Mouse (Mus musculus): ENCODE measurements at regions not wholly inside any gene's neighbourhood (a gene's known extent, or its start where the extent isn't known, plus 50 kb on each side); places are given as distances from the start of the nearest gene placed in this dataset.

DNA sequence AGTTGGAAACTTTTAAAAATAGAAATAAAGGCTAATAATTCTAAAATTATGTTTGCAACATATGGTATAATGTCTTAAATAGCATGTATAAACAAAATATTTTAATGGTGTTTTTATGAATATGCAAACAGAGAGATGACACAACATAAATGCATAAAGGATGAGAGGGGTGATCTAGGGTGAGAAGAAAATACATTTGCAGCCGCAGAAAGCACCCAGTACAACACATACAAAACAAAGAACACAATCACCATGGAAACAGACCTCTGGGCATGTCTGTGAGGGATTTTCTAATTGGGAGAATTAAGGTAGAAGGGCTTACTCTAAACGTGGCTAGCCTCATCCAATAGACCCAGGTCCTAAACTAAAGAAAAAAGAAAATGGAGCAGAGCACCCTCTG lies 190.2 kb upstream of the Gm10295 start:
- H3K4me3 ChIP-seq (ENCODE audit: low read depth, low read length) = no peak overlapping the region
- no peak overlapping the region for H3K9ac ChIP-seq (ENCODE audit: low read depth, poor library complexity, severe bottlenecking)
- H3K27me3 ChIP-seq (ENCODE audit: control insufficient read depth, insufficient read depth, low read length, poor library complexity, severe bottlenecking) = no peaks in the 10 kb centered on the region
- no peaks in the 10 kb centered on the region for H3K36me3 ChIP-seq (ENCODE audit: control insufficient read depth, insufficient read depth, low read length, poor library complexity, severe bottlenecking)
- TF ChIP-seq CTCF (IDR thresholded peaks at IDR 0.05; ENCODE audit: low read depth, low read length) = no peak
- TF ChIP-seq POLR2A (IDR thresholded peaks at IDR 0.05; ENCODE audit: insufficient read depth, low read length) = no peak
- no peak for TF ChIP-seq EP300 (IDR thresholded peaks at IDR 0.05; ENCODE audit: insufficient read depth, low read depth, low read length)
- H3K27ac ChIP-seq (ENCODE audit: insufficient read depth, low read length) = no peak overlapping the region
- H3K9me3 ChIP-seq (replicated peaks; ENCODE audit: control insufficient read depth, insufficient read depth, low read length, poor library complexity, severe bottlenecking) = no peaks in the 10 kb centered on the region
- no peaks in the 10 kb centered on the region for H3K4me1 ChIP-seq (ENCODE audit: control insufficient read depth, insufficient read depth, low read length)

DNA sequence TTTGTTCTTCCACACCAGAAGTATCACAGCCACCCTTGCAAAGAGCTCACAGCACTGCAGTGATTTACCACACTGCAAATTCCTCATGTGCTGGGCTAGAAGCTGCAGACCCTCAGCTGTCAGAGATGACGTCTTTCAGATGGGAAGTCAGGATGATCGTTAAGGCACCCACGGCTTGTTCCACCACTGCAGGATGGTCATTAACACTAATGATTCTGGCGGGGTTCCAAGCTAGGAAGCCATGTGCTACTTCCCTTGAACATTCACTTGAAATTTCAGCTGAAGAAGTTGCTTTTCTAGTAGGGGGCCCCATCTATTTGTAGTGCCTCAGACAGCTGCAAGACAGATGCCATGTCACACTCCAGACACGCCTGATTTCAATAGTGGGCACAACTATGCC lies 181.8 kb upstream of the Gm10295 start:
- Histone ChIP-seq H3K27ac (ENCODE audit: insufficient read depth, low read length) (no peak overlapping the region), H3K9me3 (replicated peaks; ENCODE audit: control insufficient read depth, insufficient read depth, low read length, poor library complexity, severe bottlenecking) (no peaks in the 10 kb centered on the region), H3K9ac (ENCODE audit: low read depth, poor library complexity, severe bottlenecking) (no peak overlapping the region), H3K4me3 (ENCODE audit: low read depth, low read length) (no peak overlapping the region), H3K4me1 (ENCODE audit: control insufficient read depth, insufficient read depth, low read length) (no peaks in the 10 kb centered on the region), H3K36me3 (ENCODE audit: control insufficient read depth, insufficient read depth, low read length, poor library complexity, severe bottlenecking) (no peaks in the 10 kb centered on the region), H3K27me3 (ENCODE audit: control insufficient read depth, insufficient read depth, low read length, poor library complexity, severe bottlenecking) (no peaks in the 10 kb centered on the region)
- TF ChIP-seq CTCF (IDR thresholded peaks at IDR 0.05; ENCODE audit: low read depth, low read length) = no peak
- TF ChIP-seq POLR2A (IDR thresholded peaks at IDR 0.05; ENCODE audit: insufficient read depth, low read length) = no peak
- TF ChIP-seq EP300 (IDR thresholded peaks at IDR 0.05; ENCODE audit: insufficient read depth, low read depth, low read length) = no peak

DNA sequence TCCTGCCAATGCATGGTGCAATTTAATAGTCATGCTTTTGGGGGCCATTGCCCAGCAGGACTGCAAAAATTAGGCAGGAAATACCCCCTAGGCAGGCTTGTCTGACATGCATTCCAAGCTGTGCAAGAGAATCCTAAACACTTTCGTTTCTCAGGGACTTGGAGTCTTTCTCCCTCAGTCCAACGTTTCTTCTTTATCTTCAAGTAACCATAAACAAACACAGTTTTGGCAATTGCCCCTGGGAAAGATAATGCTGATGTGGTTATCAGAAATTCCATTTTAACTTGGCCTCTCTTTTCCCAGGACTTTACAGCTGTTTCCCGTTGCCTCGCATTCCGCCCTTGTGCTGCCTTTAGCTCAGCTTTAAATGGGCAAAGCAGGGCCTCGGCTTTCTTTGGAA lies 180.2 kb upstream of the Gm10295 start:
- no peak overlapping the region for H3K27ac ChIP-seq (ENCODE audit: insufficient read depth, low read length)
- no peaks in the 10 kb centered on the region for H3K36me3 ChIP-seq (ENCODE audit: control insufficient read depth, insufficient read depth, low read length, poor library complexity, severe bottlenecking)
- no peaks in the 10 kb centered on the region for H3K9me3 ChIP-seq (replicated peaks; ENCODE audit: control insufficient read depth, insufficient read depth, low read length, poor library complexity, severe bottlenecking)
- TF ChIP-seq CTCF (IDR thresholded peaks at IDR 0.05; ENCODE audit: low read depth, low read length) = no peak
- no peak for TF ChIP-seq POLR2A (IDR thresholded peaks at IDR 0.05; ENCODE audit: insufficient read depth, low read length)
- TF ChIP-seq EP300 (IDR thresholded peaks at IDR 0.05; ENCODE audit: insufficient read depth, low read depth, low read length) = no peak
- H3K4me1 ChIP-seq (ENCODE audit: control insufficient read depth, insufficient read depth, low read length) = no peaks in the 10 kb centered on the region
- H3K9ac ChIP-seq (ENCODE audit: low read depth, poor library complexity, severe bottlenecking) = no peak overlapping the region
- no peak overlapping the region for H3K4me3 ChIP-seq (ENCODE audit: low read depth, low read length)
- no peaks in the 10 kb centered on the region for H3K27me3 ChIP-seq (ENCODE audit: control insufficient read depth, insufficient read depth, low read length, poor library complexity, severe bottlenecking)

DNA sequence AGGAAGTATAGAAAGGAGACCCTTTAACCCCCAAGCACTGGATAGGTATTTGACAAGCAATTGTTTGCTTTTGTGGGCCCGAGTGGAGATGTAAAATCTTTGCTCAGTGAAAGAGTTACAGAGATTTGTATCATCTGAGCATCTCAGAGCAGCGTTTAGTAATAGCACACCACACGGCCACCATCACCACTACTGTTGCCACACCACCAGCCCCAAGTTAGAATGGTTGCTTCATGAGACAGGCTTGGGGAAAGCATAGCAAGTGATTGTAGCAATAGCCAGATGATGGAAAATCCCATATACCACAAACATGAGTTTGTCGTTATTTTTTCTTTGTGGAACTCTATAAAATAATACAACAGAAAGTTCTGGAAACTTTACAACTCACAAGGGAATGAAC lies 179.6 kb upstream of the Gm10295 start:
- H3K4me1 ChIP-seq (ENCODE audit: control insufficient read depth, insufficient read depth, low read length) = no peaks in the 10 kb centered on the region
- no peak overlapping the region for H3K9ac ChIP-seq (ENCODE audit: low read depth, poor library complexity, severe bottlenecking)
- no peaks in the 10 kb centered on the region for H3K36me3 ChIP-seq (ENCODE audit: control insufficient read depth, insufficient read depth, low read length, poor library complexity, severe bottlenecking)
- H3K27ac ChIP-seq (ENCODE audit: insufficient read depth, low read length) = no peak overlapping the region
- H3K27me3 ChIP-seq (ENCODE audit: control insufficient read depth, insufficient read depth, low read length, poor library complexity, severe bottlenecking) = no peaks in the 10 kb centered on the region
- TF ChIP-seq EP300 (IDR thresholded peaks at IDR 0.05; ENCODE audit: insufficient read depth, low read depth, low read length) = no peak
- no peak for TF ChIP-seq POLR2A (IDR thresholded peaks at IDR 0.05; ENCODE audit: insufficient read depth, low read length)
- TF ChIP-seq CTCF (IDR thresholded peaks at IDR 0.05; ENCODE audit: low read depth, low read length) = no peak
- H3K9me3 ChIP-seq (replicated peaks; ENCODE audit: control insufficient read depth, insufficient read depth, low read length, poor library complexity, severe bottlenecking) = no peaks in the 10 kb centered on the region
- no peak overlapping the region for H3K4me3 ChIP-seq (ENCODE audit: low read depth, low read length)

DNA sequence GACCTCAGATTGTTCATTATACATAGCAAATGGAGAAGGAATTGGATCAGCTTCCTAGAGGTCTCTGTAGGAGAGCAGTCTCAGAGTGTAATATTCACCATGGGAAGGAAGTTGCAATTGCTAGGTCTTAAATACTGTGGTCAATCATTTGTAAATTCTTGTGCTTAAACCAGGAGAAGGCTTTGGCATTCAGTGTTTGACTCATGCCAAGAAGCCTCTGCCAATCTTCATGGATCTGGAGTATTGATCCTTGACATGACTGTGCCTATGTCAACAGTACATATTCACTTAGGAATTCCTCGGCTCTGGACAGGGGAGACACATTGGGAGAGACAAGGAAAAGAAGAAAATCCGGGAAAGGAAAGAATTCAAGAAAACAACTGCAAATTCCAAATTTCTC lies 174.9 kb upstream of the Gm10295 start:
- Histone ChIP-seq H3K27ac (ENCODE audit: insufficient read depth, low read length) (no peak overlapping the region), H3K4me1 (ENCODE audit: control insufficient read depth, insufficient read depth, low read length) (no peaks in the 10 kb centered on the region), H3K36me3 (ENCODE audit: control insufficient read depth, insufficient read depth, low read length, poor library complexity, severe bottlenecking) (no peaks in the 10 kb centered on the region), H3K4me3 (ENCODE audit: low read depth, low read length) (no peak overlapping the region), H3K9me3 (replicated peaks; ENCODE audit: control insufficient read depth, insufficient read depth, low read length, poor library complexity, severe bottlenecking) (no peaks in the 10 kb centered on the region), H3K9ac (ENCODE audit: low read depth, poor library complexity, severe bottlenecking) (no peak overlapping the region), H3K27me3 (ENCODE audit: control insufficient read depth, insufficient read depth, low read length, poor library complexity, severe bottlenecking) (no peaks in the 10 kb centered on the region)
- TF ChIP-seq CTCF (IDR thresholded peaks at IDR 0.05; ENCODE audit: low read depth, low read length) (no peak), EP300 (IDR thresholded peaks at IDR 0.05; ENCODE audit: insufficient read depth, low read depth, low read length) (no peak), POLR2A (IDR thresholded peaks at IDR 0.05; ENCODE audit: insufficient read depth, low read length) (no peak)

DNA sequence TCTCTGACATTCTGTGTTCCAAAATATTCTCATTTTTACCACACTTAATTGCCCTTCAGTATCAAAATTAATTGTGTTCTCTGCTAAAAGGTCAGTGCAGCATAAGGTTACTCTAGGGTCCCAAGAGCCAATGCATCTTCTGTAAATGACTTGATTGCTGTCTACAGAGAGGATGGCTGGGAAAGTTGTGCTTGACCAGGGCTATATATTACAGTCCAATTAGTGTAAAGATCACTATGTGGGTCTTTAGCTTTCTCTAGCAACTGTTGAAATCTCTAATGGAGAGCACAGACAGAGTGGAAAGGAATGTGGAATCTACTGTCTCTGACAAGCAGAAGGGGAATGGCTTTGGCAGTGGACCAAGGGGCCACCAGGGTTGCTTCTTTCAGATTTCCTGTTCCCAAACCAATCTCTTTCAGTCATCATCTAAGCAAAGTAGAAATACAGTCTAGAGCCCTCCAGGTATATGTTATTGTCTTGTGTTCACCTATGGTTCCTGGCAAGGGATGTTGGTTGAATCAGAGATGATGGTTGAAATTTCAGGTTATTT lies 173.4 kb upstream of the Gm10295 start:
- Histone ChIP-seq H3K27me3 (ENCODE audit: control insufficient read depth, insufficient read depth, low read length, poor library complexity, severe bottlenecking) (no peaks in the 10 kb centered on the region), H3K9me3 (replicated peaks; ENCODE audit: control insufficient read depth, insufficient read depth, low read length, poor library complexity, severe bottlenecking) (no peaks in the 10 kb centered on the region), H3K27ac (ENCODE audit: insufficient read depth, low read length) (no peak overlapping the region), H3K4me1 (ENCODE audit: control insufficient read depth, insufficient read depth, low read length) (no peaks in the 10 kb centered on the region), H3K9ac (ENCODE audit: low read depth, poor library complexity, severe bottlenecking) (no peak overlapping the region), H3K36me3 (ENCODE audit: control insufficient read depth, insufficient read depth, low read length, poor library complexity, severe bottlenecking) (no peaks in the 10 kb centered on the region), H3K4me3 (ENCODE audit: low read depth, low read length) (no peak overlapping the region)
- no peak for TF ChIP-seq EP300 (IDR thresholded peaks at IDR 0.05; ENCODE audit: insufficient read depth, low read depth, low read length)
- TF ChIP-seq POLR2A (IDR thresholded peaks at IDR 0.05; ENCODE audit: insufficient read depth, low read length) = no peak
- no peak for TF ChIP-seq CTCF (IDR thresholded peaks at IDR 0.05; ENCODE audit: low read depth, low read length)
